Mouse (Mus musculus) stomach, embryonic 14.5 days (tissue): Measurements from ENCODE around the gene Ppp1r14a. TPM values are rescaled to one million over a fixed set of nuclear protein-coding genes. Genes with fewer than 3 reads are reported as not detected.

Experiments
- ATAC-seq: fragments of 200-750 bp; cut with Nextera tagmentation; 2 replicates; pipeline ENCODE4 v1.8.0; 2017; ENCODE audit warnings: low read depth, moderate TSS enrichment; ENCODE audit not compliant: insufficient number of reproducible peaks, insufficient read depth, low FRiP score
- H3K27ac ChIP-seq: fragments of 300-500 bp; sonication (generic); 2 replicates; pipeline ENCODE4 v1.5.1; 2014; ENCODE audit warnings: mild to moderate bottlenecking, low read length, moderate library complexity, mixed read lengths
- H3K27me3 ChIP-seq: fragments of 300-500 bp; sonication (generic); 2 replicates; pipeline ENCODE4 v1.6.1; 2014; ENCODE audit warnings: low read length, control low read depth, mixed read lengths; ENCODE audit not compliant: control insufficient read depth, insufficient read depth
- H3K36me3 ChIP-seq: fragments of 300-500 bp; sonication (generic); 2 replicates; pipeline ENCODE4 v1.6.1; 2014; ENCODE audit warnings: mild to moderate bottlenecking, control low read depth, low read length, moderate library complexity, mixed read lengths; ENCODE audit not compliant: control insufficient read depth, insufficient read depth
- H3K4me1 ChIP-seq: fragments of 300-500 bp; sonication (generic); 2 replicates; pipeline ENCODE4 v1.6.1; 2014; ENCODE audit warnings: low read length, control low read depth, mixed read lengths; ENCODE audit not compliant: control insufficient read depth, insufficient read depth
- H3K4me2 ChIP-seq: fragments of 300-500 bp; sonication (generic); replicated peaks from 2 replicates; pipeline ENCODE4 v1.6.1; 2014; ENCODE audit warnings: low read depth, low read length, control low read depth
- H3K4me3 ChIP-seq: fragments of 300-500 bp; sonication (generic); 2 replicates; pipeline ENCODE4 v1.5.1; 2014; ENCODE audit warnings: low read depth, low read length, control low read depth
- H3K9ac ChIP-seq: fragments of 300-500 bp; sonication (generic); replicated peaks from 2 replicates; pipeline ENCODE4 v1.6.1; 2014; ENCODE audit warnings: low read depth, mild to moderate bottlenecking, control low read depth, low read length, moderate library complexity, mixed read lengths
- H3K9me3 ChIP-seq: fragments of 300-500 bp; sonication (generic); 2 replicates; pipeline ENCODE4 v1.6.1; 2016; ENCODE audit warnings: low read depth, low read length, control low read depth; ENCODE audit not compliant: control insufficient read depth
- WGBS: fragments of 180-500 bp; shearing (Covaris S2); extraction: QIAGEN DNeasy Blood & Tissue Kit; methylation state at CpG from one replicate; pipeline ENCODE4 v1.1.7; 2014; 5-methylcytosine and 5-hydroxymethylcytosine counted together
- polyA plus RNA-seq: library from polyadenylated mRNA; unstranded; fragments of >200 nt; fragmentation: Nextera tagmentation; extraction: Ambion mirVana; gene quantifications from 2 replicates; pipeline ENCODE4 v1.2.1, GENCODE M21; 2014

Gene Ppp1r14a
- polyA plus RNA-seq, 1 experiment from 2014 or later: 47.4 TPM

DNA sequence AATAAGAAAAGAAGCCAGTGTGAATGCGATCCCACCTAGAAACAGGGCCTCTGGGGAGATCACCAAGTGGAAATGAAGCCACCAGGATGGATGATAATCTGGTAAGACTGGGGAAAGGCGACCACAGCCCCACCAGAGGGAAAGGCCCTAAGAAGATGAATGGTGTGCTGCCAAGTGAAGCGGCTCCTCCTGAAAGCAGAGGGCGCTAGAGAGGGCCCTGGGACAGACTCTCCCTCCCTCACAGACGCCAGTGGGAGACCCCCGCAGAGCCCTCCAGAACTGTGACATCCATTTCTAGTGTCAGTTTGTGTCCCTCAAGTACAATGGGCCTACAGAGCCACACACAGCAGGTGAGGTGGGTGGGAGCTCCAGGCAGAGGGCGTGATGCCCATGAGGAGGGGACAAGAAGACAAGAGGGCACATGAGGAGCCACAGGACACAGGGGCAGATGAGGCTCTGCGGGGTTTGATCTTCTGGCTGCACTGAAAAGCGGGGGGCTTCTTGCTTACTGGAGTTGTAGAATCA is 47.7 kb downstream of the Ppp1r14a start:
- Histone ChIP-seq H3K9me3 (no peaks in the 10 kb centered on the region), H3K36me3 (peaks cover 14% of the 10 kb centered on the region; the same call in 1 of the 2 replicates), H3K9ac (no peak overlapping the region), H3K27me3 (no peaks in the 10 kb centered on the region), H3K27ac (no peak overlapping the region; the same call in 1 of the 2 replicates), H3K4me1 (no peaks in the 10 kb centered on the region), H3K4me3 (no peak overlapping the region), H3K4me2 (no peak overlapping the region)
- 74% methylated on average over 9 of the region's 9 CpGs for WGBS
- ATAC-seq: no peak

DNA sequence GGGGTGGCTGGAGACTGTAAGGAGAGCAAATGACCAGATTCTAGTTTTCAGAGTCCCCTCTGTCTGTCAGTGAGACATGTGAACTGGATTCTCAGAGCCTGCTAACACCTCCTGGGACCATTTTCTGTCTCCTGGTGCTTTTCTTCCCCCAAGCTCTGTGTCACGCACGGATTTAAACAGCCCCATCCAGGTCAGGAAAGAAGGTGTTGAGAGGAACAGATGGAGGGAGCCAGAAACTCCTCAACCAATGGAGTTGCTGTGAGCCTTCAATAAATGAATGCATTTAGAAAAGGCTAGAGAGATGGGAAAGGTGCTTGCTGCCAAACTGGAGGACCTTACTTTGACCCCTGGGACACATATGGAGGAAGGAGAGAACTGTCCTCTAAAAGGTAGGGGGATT is 48.7 kb downstream of the Ppp1r14a start:
- H3K27me3 ChIP-seq: no peaks in the 10 kb centered on the region
- H3K9ac ChIP-seq: no peak overlapping the region
- no peak for ATAC-seq
- H3K4me3 ChIP-seq: no peak overlapping the region
- no peak overlapping the region; the same call in 1 of the 2 replicates for H3K27ac ChIP-seq
- H3K9me3 ChIP-seq: no peaks in the 10 kb centered on the region
- H3K4me1 ChIP-seq: no peaks in the 10 kb centered on the region
- 90% methylated on average over 2 of the region's 2 CpGs for WGBS
- peaks cover 14% of the 10 kb centered on the region; the same call in 1 of the 2 replicates for H3K36me3 ChIP-seq
- H3K4me2 ChIP-seq: no peak overlapping the region

DNA sequence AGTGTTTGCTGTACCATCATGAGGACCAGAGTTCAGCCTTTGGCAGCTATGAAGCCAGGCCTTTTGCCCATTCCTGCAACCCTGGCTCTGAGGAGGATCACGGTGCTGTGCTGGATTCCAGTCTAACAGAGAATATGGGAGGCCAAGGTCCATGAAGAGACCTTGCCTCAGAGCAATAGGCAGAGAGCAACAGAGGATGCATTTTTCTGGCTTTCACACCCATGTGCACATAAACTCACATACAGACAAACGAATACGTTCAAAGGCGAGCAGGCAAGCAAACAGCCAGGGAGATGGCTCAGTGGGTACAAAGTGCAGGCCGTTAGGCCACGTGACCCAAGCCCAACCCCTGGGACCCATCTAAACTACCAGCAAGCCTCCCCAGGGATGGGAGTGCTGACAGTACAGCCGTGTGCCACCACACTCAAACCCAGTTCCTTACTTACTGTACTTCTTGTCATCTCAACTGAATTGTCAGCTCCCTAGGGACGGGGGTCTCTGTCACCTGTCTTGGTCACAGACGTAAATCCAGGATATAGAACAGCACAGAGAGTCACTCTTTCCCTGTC is 49.3 kb downstream of the Ppp1r14a start:
- H3K36me3 ChIP-seq: peaks cover 14% of the 10 kb centered on the region; the same call in 1 of the 2 replicates
- H3K9ac ChIP-seq: no peak overlapping the region
- H3K4me2 ChIP-seq: no peak overlapping the region
- H3K27ac ChIP-seq: no peak overlapping the region
- WGBS: 83% methylated on average over 9 of the region's 9 CpGs
- H3K9me3 ChIP-seq: no peaks in the 10 kb centered on the region
- ATAC-seq: no peak
- no peaks in the 10 kb centered on the region for H3K27me3 ChIP-seq
- H3K4me1 ChIP-seq: no peaks in the 10 kb centered on the region
- no peak overlapping the region for H3K4me3 ChIP-seq

DNA sequence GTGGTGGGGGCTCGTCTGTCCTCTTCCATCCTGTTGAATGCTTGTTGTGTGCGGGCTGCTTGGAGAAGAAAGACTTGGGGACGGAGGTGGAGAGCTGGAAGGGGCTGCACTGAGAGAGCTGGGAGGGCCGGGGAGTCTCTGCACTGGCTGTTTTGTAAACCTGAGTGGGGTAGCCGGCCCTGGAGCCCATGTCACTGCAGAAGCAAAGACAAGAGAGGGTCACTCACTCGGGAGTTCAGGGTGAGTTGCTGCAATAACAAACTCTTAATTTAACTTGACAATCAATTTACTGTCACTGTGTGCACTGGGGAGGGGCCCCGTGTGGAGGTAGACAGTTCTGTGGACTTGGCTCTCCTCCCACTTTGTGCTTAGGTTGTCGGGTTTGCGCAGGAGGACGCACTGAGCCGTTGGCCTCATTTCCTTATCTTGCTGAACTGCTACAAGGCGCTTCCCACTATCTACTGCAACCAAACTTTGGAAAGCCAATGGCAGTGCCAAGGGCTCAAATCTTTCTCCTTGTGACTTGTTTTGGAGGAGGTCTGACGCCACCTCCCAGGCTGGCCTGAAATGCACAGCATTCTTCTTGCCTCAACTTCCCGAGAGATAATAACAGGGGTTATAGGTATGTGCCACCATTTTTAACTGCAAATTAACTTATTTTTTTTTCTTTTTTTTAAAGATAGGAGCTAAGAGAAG is 50.0 kb downstream of the Ppp1r14a start:
- no peak for ATAC-seq
- no peak overlapping the region for H3K4me3 ChIP-seq
- H3K27me3 ChIP-seq: no peaks in the 10 kb centered on the region
- WGBS: 62% methylated on average over 14 of the region's 14 CpGs
- peaks cover 14% of the 10 kb centered on the region; the same call in 1 of the 2 replicates for H3K36me3 ChIP-seq
- no peaks in the 10 kb centered on the region for H3K4me1 ChIP-seq
- no peaks in the 10 kb centered on the region for H3K9me3 ChIP-seq
- no peak overlapping the region for H3K4me2 ChIP-seq
- H3K9ac ChIP-seq: no peak overlapping the region
- H3K27ac ChIP-seq: no peak overlapping the region

DNA sequence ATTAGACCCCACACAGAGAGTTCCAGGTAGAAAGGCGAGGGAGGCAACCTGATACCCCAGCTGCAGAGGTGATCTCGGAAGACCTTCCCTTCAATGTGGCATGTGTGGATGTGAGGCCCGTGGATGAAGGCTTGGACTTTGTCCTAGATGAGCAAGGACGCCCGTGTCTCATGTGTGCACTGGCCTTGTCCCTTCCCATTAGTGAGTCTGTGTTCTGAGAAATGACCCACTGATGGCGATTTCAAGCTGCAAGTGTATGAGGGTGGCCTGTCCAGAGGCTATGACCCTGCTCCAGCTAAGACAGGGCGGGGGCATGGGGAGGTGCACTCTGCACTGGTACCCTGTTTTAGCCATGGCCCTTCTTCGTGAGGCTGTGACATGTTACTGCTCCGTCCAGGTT is 51.1 kb downstream of the Ppp1r14a start:
- Histone ChIP-seq H3K9me3 (no peaks in the 10 kb centered on the region), H3K4me2 (no peak overlapping the region), H3K36me3 (peaks cover 14% of the 10 kb centered on the region; the same call in 1 of the 2 replicates), H3K4me3 (no peak overlapping the region), H3K9ac (no peak overlapping the region), H3K4me1 (no peaks in the 10 kb centered on the region), H3K27me3 (no peaks in the 10 kb centered on the region), H3K27ac (no peak overlapping the region)
- no peak for ATAC-seq
- 89% methylated on average over 9 of the region's 9 CpGs for WGBS

DNA sequence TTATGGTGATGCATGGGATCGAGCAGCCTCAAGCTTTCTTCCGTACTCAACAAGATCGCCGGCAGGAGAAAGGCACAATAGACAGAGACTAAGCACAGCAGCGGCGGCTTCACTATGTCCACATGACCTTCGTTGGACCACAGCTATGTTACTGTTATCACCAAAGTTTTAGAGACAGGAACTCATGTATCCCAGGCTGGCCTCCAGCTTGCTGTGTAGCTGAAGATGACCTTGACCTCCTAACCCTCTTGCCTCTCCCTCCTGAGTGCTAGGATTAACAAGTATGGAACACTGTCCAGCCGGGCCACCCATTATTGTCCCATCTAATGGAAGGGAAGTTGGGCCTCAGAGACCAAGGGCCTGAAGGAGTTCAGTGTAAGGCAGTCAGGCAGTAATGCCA is 51.7 kb downstream of the Ppp1r14a start:
- WGBS: 85% methylated on average over 8 of the region's 8 CpGs
- H3K9me3 ChIP-seq: no peaks in the 10 kb centered on the region
- no peak for ATAC-seq
- H3K4me1 ChIP-seq: no peaks in the 10 kb centered on the region
- no peak overlapping the region for H3K9ac ChIP-seq
- H3K4me2 ChIP-seq: no peak overlapping the region
- H3K27ac ChIP-seq: no peak overlapping the region
- peaks cover 16% of the 10 kb centered on the region; the same call in 1 of the 2 replicates for H3K36me3 ChIP-seq
- no peak overlapping the region for H3K4me3 ChIP-seq
- H3K27me3 ChIP-seq: no peaks in the 10 kb centered on the region

DNA sequence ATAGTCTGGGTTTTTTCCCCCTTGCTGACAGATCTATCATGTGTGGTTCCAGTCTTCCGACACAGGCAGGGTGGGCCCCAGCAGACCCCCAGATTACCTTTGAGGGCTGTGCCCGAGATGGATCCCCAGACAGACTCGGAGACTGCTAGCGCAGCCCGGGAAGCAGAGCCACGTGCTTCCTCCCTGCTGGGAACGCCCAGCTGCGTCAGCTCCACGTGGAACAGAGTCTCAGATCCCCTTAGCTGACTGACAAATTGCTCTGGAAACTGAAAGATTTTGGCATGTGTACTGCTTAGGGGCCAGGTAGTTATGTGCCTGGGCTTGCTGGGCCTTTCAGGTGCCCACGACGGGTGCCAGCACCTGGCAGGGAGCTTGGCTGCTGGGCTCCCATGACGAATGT is 52.6 kb downstream of the Ppp1r14a start:
- WGBS: 55% methylated on average over 12 of the region's 12 CpGs
- no peaks in the 10 kb centered on the region for H3K27me3 ChIP-seq
- H3K36me3 ChIP-seq: peaks cover 18% of the 10 kb centered on the region; the same call in 1 of the 2 replicates
- H3K9ac ChIP-seq: no peak overlapping the region
- no peak overlapping the region for H3K4me2 ChIP-seq
- H3K4me3 ChIP-seq: no peak overlapping the region
- H3K9me3 ChIP-seq: no peaks in the 10 kb centered on the region
- H3K27ac ChIP-seq: no peak overlapping the region
- ATAC-seq: no peak
- H3K4me1 ChIP-seq: no peaks in the 10 kb centered on the region

DNA sequence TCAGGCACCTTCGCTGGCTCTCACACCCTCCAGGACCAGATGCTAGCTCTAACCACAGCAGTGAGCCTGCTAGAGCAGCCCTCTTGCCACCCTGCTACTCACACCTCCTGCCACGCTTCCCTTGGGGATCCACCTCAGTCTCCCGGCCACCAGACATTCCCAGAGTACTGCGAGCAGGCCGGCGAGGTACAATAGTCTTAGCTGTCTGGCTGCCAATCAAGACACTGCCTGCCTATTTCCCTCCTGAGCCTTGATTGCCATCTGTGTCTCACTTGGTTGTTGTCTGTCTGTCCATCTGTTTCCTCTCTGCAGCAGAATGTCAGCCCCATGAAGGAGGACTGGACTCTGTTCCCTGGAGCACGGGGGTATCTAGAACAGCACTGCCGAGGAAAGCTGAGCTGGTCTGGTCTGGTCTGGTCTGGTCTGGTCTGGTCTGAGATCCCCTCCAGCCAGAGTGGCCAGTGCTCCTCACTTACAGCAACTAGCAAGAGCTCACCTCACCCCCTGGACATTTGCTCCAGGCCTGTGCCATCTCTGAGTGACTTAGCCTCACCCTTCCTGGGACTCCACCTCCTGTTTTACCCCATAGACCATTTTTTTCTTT is 53.5 kb downstream of the Ppp1r14a start:
- 69% methylated on average over 8 of the region's 8 CpGs for WGBS
- Histone ChIP-seq H3K4me1 (no peaks in the 10 kb centered on the region), H3K27ac (no peak overlapping the region), H3K4me2 (no peak overlapping the region), H3K27me3 (no peaks in the 10 kb centered on the region), H3K9me3 (no peaks in the 10 kb centered on the region), H3K9ac (no peak overlapping the region), H3K36me3 (peaks cover 15% of the 10 kb centered on the region; the same call in 1 of the 2 replicates), H3K4me3 (no peak overlapping the region)
- no peak for ATAC-seq
